Mouse (Mus musculus) c-Kit-positive CD71-positive TER-119-negative erythroid progenitor cells, embryonic 14.5 days (primary cell): ENCODE measurements around the gene Smarca2.

ENCODE experiments used
- DNase-seq: peaks from one replicate; pipeline ENCODE4 v3.0.0-alpha.2; 2013; ENCODE audit warnings: low read depth

Smarca2 gene

DNA sequence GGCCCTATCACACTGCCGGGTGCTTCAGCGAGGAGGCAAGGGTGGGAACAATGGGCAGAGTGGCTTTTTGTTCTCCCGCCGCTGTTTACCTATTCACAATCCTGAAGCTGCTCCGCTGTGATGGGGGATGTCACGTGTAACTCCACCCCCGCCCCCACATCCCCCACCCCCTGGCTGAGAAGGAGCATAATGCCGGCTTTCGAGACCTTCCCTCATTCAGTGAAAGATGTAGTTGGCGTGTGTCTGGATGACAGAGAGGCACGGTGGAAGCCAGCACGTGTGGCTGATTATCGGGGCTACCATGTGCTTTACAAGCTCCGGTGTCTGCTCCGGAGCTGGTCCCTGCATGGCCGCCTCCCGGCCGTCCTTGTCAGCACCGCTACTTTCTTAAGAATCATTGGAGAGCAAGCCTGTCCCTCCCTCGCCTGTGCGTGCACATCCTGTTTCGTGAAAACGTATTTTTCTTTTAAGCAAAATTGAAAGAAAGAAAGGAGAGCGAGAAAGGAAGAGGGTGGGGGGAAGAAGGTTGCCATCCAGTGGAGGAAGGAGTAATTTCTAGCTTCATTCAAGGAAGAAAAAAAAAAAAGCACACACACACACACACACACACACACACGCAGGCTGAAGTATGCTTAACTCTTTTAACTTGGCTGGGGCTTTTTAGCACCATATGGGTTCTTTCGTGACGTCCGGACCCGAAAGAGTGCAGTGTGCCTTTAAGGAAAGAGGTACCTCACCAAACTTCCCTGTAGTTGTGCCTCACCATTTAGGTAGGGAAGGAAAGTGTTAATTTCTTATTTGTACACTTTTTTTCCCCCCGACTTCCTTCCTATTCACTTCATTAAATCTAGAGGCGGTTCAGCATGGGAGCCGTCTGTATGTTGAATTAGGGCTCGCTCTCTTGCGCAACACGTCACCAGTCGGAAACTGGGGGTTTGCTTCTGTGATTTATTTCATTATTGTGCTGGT, 143.0 kb downstream of the Smarca2 start:
- DNase-seq: peak; percentile 15

DNA sequence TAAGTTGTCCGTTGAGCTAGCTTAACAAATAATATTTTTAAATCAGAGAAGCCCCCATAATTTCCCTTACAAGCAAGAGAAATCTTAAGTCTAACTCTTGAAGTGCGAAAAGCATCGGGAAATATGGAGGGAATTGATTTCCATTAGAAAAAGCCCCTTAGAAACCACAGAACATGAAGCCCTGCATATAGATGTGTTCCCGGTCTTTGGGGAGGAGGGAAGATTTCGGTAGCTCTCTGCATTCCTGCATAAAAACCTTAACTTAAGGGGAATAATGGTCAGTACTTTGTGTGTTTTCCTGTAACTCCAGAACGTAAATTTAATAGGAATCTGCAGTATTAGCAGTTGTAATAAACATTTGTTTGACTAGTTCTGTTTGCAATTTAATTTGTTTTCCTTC, 143.8 kb downstream of the Smarca2 start:
- DNase-seq: no peak

DNA sequence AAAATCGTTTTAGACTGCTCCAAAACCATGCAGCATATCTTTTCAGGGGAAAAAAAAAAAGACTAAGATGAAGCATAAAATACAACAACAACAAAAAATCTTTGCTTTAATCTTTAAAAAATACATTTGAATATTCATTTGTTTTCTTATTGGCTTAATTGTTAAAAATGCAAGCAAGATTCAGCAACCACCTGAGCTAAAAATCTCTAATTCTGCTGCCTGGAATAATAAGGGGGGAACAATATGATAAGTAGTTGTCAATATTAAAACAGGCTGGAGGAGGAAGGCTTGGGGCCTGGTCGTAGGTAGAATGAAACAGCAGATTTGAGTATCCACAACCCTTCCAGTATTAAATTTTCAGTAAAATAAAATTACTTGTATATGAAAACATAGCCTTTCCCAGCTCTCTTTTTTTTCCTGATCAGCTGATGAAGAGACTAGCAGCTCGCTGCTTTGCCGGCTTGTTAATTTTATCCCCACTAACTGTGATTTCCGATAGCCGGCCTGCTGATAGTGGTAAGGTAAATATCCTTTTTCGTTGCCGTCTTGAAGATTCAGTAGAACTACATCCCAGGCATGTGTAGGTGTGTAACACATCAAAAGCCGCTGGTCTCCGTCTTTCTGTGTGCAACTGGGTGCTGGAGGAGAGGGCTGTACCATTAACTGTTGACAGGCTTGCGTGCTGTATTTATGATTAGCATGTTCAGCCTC, 144.7 kb downstream of the Smarca2 start:
- no peak for DNase-seq

- no peak for DNase-seq
Measured at GRCm38 (mm10) chr19:26752611-26753163, 147.8 kb downstream of the Smarca2 start.

- DNase-seq: no peak
Measured at GRCm38 (mm10) chr19:26753266-26753872, 148.5 kb downstream of the Smarca2 start.

- no peak for DNase-seq
Measured at GRCm38 (mm10) chr19:26754016-26754794, 149.4 kb downstream of the Smarca2 start.

DNA sequence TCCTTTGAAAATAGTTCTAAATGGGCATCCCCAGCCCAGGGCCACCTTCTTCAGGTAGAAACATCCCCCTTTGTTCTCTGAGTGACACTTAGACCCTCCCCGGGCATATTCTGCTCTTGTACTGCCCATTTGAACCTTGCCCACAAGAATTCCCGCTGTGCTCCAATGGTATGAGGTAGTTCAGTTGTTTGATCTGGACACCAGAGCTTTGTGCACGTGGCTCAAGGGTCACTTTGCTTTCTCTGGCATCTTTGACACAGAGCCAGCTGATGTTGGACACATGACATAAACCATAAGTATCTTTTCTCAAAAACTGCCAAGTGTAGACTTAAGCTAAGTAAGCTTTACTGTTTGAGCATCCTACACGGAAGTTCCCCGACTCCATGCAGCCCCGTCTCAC, 151.1 kb downstream of the Smarca2 start:
- DNase-seq: no peak

GRCm38 (mm10) chr19:26756399-26756798, 151.5 kb downstream of the Smarca2 start:
- no peak for DNase-seq

- no peak for DNase-seq
Measured at GRCm38 (mm10) chr19:26758156-26758555, 153.3 kb downstream of the Smarca2 start.

DNA sequence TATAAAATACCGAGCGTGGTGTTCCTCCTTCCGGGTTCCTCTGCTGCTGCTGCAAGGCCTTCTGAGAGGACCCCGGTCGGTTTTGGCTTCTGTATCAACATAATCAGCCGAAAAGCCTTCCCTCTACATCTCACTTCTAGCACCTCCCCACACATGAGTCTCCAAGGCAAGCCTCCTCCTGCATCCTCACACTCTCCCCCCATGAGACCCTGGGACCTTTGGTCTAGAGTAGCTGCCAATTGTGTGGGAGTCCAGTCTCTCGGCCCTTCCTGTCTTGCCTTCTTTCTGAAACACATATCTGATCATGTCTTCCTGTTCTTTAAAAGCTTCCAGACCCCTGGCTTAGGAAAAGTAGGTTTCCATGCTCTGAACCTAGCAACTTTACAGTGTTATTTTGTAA, 153.8 kb downstream of the Smarca2 start:
- DNase-seq: no peak

DNA sequence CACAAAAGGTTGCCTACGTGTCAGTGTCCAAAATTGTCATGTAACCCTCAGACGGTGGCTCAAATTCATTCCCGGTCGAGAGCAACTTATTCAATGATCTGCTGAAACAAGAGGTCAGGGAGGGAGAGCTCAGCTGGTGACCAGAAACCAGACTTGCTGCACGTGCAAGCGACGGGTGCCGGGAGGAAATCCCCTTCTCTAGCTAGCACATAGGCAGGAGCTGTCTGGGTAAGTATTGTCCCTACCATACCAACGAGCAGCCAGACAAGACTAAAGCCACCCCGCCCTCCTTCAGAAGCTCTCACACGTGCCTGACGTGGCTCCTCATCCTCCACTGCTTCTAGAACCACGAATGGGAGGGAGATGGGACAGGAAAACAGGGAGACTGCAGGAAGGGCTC, 154.4 kb downstream of the Smarca2 start:
- no peak for DNase-seq

DNA sequence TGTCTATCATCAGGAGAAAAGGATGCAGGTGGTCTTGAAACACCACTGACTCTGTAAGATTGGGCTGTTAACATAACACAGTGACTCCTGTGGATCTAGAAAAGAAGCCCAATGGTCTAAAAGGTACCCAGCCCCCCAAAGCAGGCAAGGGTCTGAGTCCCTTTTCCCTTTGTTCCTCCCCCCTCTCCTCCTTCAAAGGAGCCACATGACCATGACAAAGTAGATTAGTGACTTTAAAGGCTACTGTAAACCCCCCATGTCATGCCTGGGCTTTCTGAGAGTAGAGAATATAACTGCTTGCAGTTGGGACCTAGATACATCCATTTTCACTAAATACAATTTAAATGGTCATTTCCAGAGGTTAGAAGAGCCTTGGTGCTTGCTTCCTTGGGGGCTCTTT, 156.4 kb downstream of the Smarca2 start:
- no peak for DNase-seq

GRCm38 (mm10) chr19:26765483-26765882, 160.6 kb downstream of the Smarca2 start:
- no peak for DNase-seq

GRCm38 (mm10) chr19:26767454-26767853, 162.6 kb downstream of the Smarca2 start:
- no peak for DNase-seq

DNA sequence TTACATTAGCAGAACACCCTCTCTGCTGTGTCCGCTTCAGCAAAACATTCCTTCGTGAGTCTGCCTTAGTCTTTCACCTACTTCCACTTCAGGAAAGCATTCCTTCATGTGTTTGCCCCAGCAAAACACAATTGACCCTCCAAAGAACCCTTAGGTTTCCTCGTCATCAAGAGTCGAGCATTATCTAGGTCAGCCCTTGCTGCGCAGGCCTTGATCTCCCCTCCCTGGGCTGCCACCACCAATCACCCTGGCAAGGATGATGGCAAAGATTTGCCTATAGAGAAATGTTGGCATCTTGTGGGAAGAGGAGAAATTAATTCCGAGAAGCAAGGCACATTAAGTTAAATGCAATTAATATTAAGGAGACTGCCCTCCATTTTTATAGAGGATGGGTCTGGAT, 163.1 kb downstream of the Smarca2 start:
- no peak for DNase-seq

DNA sequence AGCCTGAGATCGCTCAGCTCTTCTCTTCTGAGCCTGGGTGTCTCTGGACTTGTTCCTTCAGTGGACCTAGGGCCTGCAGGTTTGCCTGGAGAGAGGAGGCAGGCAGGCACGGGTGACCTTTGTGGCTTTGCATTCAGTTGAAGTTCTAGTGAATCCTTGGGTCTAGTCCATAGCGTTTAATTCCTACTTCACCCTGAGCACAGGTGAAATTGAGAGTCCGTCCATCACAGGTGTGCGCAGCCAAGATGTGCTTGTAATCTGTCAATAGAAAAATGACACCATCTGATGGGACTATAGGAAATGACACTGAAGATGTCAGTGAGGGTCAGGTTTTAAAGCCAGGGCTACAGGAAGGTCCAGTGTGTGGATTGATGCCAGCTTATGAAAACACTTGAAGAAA, 164.0 kb downstream of the Smarca2 start:
- DNase-seq: no peak

GRCm38 (mm10) chr19:26769609-26770500, 165.0 kb downstream of the Smarca2 start:
- DNase-seq: no peak

GRCm38 (mm10) chr19:26770592-26770991, 165.7 kb downstream of the Smarca2 start:
- no peak for DNase-seq

DNA sequence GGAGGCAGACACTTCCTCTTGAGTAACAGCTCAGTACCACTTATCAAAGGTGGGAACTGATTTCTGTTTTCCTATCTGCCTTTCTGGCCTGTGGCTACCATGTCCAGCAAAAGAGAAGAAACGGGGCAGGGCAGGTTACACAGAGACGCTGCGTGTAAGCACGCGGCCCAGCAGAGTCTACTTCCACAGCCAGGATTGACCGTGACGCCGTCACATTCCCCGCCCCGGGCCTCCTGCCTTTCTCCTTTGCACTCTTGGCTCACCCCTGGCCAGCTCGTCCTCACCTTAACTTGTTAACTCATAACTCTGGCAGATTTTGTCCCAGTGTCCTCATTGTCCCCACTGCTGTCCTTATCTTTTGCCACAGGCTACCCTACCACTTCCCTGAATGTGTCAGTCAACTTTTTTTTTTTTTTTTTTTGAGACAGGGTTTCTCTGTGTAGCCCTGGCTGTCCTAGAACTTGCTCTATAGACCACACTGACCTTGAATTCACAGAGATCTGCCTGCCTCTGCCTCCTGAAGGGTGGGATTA, 167.3 kb downstream of the Smarca2 start:
- no peak for DNase-seq
